Mouse (Mus musculus) midbrain, embryonic 15.5 days (tissue): Measurements from ENCODE around the gene P2ry14. TPM values are rescaled to one million over a fixed set of nuclear protein-coding genes. Genes with fewer than 3 reads are reported as not detected.

Source experiments
- ATAC-seq: fragments of 200-750 bp; cut with Nextera tagmentation; replicated peaks from 2 replicates; pipeline ENCODE4 v1.8.0; 2017; ENCODE audit warnings: moderate TSS enrichment
- H3K27ac ChIP-seq: fragments of 300-500 bp; sonication (generic); 2 replicates; pipeline ENCODE4 v1.5.1; 2015; ENCODE audit warnings: mild to moderate bottlenecking, inconsistent platforms
- H3K27me3 ChIP-seq: fragments of 300-500 bp; sonication (generic); replicated peaks from 2 replicates; pipeline ENCODE4 v1.6.1; 2015; ENCODE audit warnings: inconsistent platforms
- H3K36me3 ChIP-seq: fragments of 300-500 bp; sonication (generic); replicated peaks from 2 replicates; pipeline ENCODE4 v1.6.1; 2015; ENCODE audit warnings: inconsistent platforms
- H3K4me1 ChIP-seq: fragments of 300-500 bp; sonication (generic); 2 replicates; pipeline ENCODE4 v1.6.1; 2015; ENCODE audit warnings: inconsistent platforms
- H3K4me2 ChIP-seq: fragments of 300-500 bp; sonication (generic); 2 replicates; pipeline ENCODE4 v1.6.1; 2015; ENCODE audit warnings: inconsistent platforms, mild to moderate bottlenecking, moderate library complexity
- H3K4me3 ChIP-seq: fragments of 300-500 bp; sonication (generic); 2 replicates; pipeline ENCODE4 v1.5.1; 2015; ENCODE audit warnings: mild to moderate bottlenecking, inconsistent platforms
- H3K9ac ChIP-seq: fragments of 300-500 bp; sonication (generic); 2 replicates; pipeline ENCODE4 v1.6.1; 2015; ENCODE audit warnings: mild to moderate bottlenecking, inconsistent platforms
- H3K9me3 ChIP-seq: fragments of 300-500 bp; sonication (generic); 2 replicates; pipeline ENCODE4 v1.6.1; 2016; ENCODE audit warnings: inconsistent platforms
- WGBS: fragments of 180-500 bp; shearing (Covaris S2); methylation state at CpG from one replicate; pipeline ENCODE4 v1.1.7; 2015; ENCODE audit warnings: mixed read lengths; 5-methylcytosine and 5-hydroxymethylcytosine counted together
- polyA plus RNA-seq: library from polyadenylated mRNA; unstranded; fragments of >200 nt; fragmentation: Nextera tagmentation; extraction: Ambion mirVana; gene quantifications from 2 replicates; pipeline ENCODE4 v1.2.1, GENCODE M21; 2015

The P2ry14 gene
- polyA plus RNA-seq, 1 experiment from 2014 or later = 4.0 TPM

DNA sequence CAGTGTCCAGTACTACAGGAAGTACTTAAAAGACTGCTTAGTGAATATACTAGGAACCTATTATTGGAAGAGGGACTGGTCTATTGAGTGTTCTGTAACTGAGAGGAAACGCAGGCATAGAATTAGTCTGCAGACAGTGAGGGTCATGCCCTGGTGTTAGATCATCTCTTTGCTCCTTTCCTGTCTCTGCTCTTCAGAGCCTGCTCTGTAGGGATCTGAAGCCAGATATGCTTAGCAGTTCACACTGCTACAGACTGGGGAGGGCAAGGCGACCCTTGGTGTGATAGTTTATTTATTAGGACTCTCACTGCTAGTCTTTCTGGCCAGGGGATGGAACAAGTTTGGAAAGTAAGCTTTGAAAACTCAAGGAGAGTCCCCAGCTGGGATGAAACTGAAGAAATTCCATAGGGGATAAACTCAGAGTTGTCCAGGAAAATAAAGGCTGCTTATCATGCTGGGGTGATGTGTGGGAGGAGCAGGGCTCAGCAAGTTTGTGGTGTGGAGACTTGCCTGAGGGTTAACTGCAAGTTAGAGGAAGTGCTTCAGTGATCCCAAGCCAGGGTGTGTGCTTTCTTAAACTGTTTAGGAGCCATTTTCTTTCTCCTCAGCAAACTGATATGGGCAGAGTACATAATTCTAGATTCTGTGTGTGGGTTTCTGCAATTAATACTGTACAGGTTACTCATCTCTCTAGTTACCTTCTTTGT lies 16.7 kb upstream of the P2ry14 start:
- H3K36me3 ChIP-seq = no peaks in the 10 kb centered on the region
- no peak overlapping the region for H3K4me3 ChIP-seq
- ATAC-seq = no peak
- H3K4me2 ChIP-seq = no peak overlapping the region
- H3K4me1 ChIP-seq = no peaks in the 10 kb centered on the region
- no peaks in the 10 kb centered on the region for H3K27me3 ChIP-seq
- H3K27ac ChIP-seq = no peak overlapping the region
- H3K9ac ChIP-seq = no peak overlapping the region
- no peaks in the 10 kb centered on the region for H3K9me3 ChIP-seq
- 60% methylated on average over 2 of the region's 2 CpGs for WGBS

GRCm38 (mm10) chr3:59169215-59169614 lies 15.8 kb upstream of the P2ry14 start:
- Histone ChIP-seq H3K4me3 (no peak overlapping the region), H3K4me1 (no peaks in the 10 kb centered on the region), H3K36me3 (no peaks in the 10 kb centered on the region), H3K27me3 (no peaks in the 10 kb centered on the region), H3K27ac (no peak overlapping the region), H3K9ac (no peak overlapping the region), H3K9me3 (no peaks in the 10 kb centered on the region), H3K4me2 (no peak overlapping the region)
- ATAC-seq = no peak
- 90% methylated on average over 4 of the region's 4 CpGs for WGBS

GRCm38 (mm10) chr3:59168476-59168875 lies 15.1 kb upstream of the P2ry14 start:
- no peak for ATAC-seq

DNA sequence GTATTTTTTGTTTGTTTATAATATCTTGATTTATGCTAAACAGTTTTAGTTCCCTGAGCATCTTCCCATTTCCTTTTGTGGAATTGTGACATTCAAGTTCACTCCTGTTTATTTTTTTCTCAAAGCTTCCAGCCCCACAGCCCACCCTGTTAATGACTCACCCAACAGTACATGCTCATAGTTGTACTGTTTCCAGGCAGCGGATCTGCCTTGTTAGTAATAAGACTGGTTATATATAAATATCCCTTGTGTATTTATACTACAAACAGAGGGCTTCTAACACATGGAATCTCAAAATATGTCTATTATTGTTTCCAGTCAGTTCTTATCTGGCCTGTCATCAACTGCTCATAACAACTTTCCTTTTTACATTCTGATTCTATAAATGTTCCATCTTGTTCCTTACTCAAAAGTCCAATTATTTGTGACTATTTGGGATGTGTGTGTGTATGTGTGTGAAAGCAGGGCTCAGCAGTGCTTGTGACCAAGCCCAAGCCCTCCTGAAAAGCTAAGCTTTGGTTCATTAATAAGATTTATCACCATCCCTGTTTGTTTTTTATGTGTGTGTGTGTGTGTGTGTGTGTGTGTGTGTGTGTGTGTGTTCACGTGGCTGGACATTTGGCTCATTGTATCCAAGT lies 14.1 kb upstream of the P2ry14 start:
- ATAC-seq = no peak
- Histone ChIP-seq H3K4me3 (no peak overlapping the region), H3K27ac (no peak overlapping the region), H3K9ac (no peak overlapping the region), H3K36me3 (no peaks in the 10 kb centered on the region), H3K27me3 (no peaks in the 10 kb centered on the region), H3K9me3 (no peaks in the 10 kb centered on the region), H3K4me1 (no peaks in the 10 kb centered on the region), H3K4me2 (no peak overlapping the region)
- 87% methylated on average over 2 of the region's 2 CpGs for WGBS

More at GRCm38 (mm10) chr3:59168476-59168875, 15.1 kb upstream of the P2ry14 start:
- Histone ChIP-seq H3K4me2 (no peak overlapping the region), H3K27me3 (no peaks in the 10 kb centered on the region), H3K9ac (no peak overlapping the region), H3K4me1 (no peaks in the 10 kb centered on the region), H3K36me3 (no peaks in the 10 kb centered on the region), H3K9me3 (no peaks in the 10 kb centered on the region), H3K4me3 (no peak overlapping the region), H3K27ac (no peak overlapping the region)
- 92% methylated on average over 6 of the region's 6 CpGs for WGBS

DNA sequence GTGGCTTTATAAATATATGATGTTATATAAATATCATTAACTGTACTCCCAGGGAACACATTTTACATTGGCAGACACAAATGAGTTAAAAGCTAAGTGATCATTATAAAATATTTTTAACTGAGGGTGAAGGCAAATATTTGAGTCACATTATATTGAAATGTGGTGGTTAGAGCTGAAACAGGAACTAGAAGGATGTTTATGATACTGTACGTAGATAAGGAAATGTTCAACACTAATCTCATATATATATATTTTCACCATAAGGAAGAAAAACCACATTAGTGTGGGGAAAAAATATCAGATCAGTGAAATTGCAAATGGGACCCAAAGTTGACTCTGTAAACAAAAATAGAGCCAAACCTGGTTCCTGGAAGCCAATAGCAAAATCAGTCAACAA lies 7.0 kb upstream of the P2ry14 start:
- H3K4me1 ChIP-seq = no peaks in the 10 kb centered on the region
- ATAC-seq = no peak
- 96% methylated on average over 1 of the region's 1 CpGs for WGBS
- no peaks in the 10 kb centered on the region for H3K27me3 ChIP-seq
- H3K36me3 ChIP-seq = no peaks in the 10 kb centered on the region
- H3K4me2 ChIP-seq = no peak overlapping the region
- H3K9ac ChIP-seq = no peak overlapping the region
- H3K4me3 ChIP-seq = no peak overlapping the region
- H3K9me3 ChIP-seq = no peaks in the 10 kb centered on the region
- no peak overlapping the region for H3K27ac ChIP-seq

DNA sequence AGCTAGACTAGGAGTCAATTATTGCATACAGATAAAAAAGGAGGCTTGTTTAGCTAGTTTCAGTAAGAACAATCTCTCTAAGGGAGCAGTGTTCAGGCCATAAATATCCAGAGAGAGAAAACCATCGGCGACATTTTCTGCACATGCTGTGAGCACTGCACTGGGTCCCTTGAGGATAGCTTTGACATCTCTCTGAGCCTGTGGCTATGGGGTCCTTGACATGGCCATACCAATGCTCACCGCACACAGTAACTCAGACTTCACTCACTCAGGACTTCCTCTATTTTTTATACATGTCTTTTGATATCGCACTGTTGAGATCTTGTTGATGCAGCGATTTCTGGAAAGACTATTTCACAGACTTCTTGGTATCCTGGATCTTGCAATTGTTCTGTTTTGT lies 3.6 kb upstream of the P2ry14 start:
- ATAC-seq = no peak
- H3K4me3 ChIP-seq = no peak overlapping the region
- 92% methylated on average over 5 of the region's 5 CpGs for WGBS

GRCm38 (mm10) chr3:59155404-59155803 lies 2.0 kb upstream of the P2ry14 start:
- WGBS = 91% methylated on average over 6 of the region's 6 CpGs
- no peaks in the 10 kb centered on the region for H3K9me3 ChIP-seq
- H3K4me3 ChIP-seq = no peak overlapping the region
- no peaks in the 10 kb centered on the region for H3K4me1 ChIP-seq
- no peak overlapping the region for H3K9ac ChIP-seq
- no peak overlapping the region for H3K4me2 ChIP-seq
- no peaks in the 10 kb centered on the region for H3K27me3 ChIP-seq
- H3K36me3 ChIP-seq = no peaks in the 10 kb centered on the region
- no peak overlapping the region for H3K27ac ChIP-seq
- no peak for ATAC-seq

More for the DNA sequence above, 3.6 kb upstream of the P2ry14 start:
- no peak overlapping the region for H3K4me2 ChIP-seq
- H3K9ac ChIP-seq = no peak overlapping the region
- no peaks in the 10 kb centered on the region for H3K27me3 ChIP-seq
- no peaks in the 10 kb centered on the region for H3K9me3 ChIP-seq
- H3K4me1 ChIP-seq = no peaks in the 10 kb centered on the region
- no peak overlapping the region for H3K27ac ChIP-seq
- no peaks in the 10 kb centered on the region for H3K36me3 ChIP-seq

DNA sequence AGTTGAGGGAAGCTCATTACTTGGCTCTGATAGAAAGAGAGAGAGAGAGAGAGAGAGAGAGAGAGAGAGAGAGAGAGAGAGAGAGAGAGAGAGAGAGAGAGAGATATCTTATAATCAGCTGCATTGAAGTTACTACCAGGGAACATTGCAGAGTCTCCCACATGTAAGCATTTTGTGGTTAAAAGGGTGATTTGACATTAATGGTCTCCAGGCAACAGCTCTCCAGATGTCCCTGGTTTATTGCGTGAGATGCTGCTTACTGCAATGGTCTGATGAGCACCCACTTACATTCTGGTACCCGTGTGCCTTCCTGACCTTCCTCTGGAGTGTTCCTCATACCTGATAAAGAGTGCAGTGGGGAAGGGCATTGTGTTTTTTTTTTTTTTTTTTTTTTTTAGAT lies 1.5 kb upstream of the P2ry14 start:
- Histone ChIP-seq H3K4me1 (no peaks in the 10 kb centered on the region), H3K4me3 (no peak overlapping the region), H3K4me2 (no peak overlapping the region), H3K9me3 (no peaks in the 10 kb centered on the region), H3K9ac (no peak overlapping the region), H3K27me3 (no peaks in the 10 kb centered on the region), H3K27ac (no peak overlapping the region), H3K36me3 (no peaks in the 10 kb centered on the region)
- WGBS = 91% methylated on average over 2 of the region's 2 CpGs
- ATAC-seq = no peak

DNA sequence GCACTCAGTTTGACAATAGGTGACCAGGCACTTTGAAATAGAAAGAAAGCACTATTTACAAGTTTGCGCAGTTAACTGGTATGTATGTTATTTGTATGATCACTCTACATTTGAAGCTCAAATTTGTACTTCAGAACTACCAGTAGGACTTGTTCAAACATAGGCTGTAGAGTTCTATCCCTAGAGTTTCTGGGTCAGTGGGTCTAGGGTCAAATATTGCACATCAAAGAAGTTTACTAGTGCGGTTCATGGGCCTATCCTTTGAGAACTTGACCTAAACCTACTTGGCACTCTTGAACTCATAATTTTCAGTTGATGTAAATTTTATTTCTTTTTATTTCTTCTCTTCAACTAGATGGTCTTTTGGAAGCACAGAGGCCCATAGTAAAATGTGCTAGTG lies 2.8 kb downstream of the P2ry14 start:
- no peak overlapping the region for H3K9ac ChIP-seq
- WGBS = 97% methylated on average over 2 of the region's 2 CpGs
- H3K4me2 ChIP-seq = no peak overlapping the region
- no peak for ATAC-seq
- no peak overlapping the region for H3K4me3 ChIP-seq
- no peaks in the 10 kb centered on the region for H3K4me1 ChIP-seq
- no peak overlapping the region for H3K27ac ChIP-seq
- no peaks in the 10 kb centered on the region for H3K9me3 ChIP-seq
- H3K27me3 ChIP-seq = no peaks in the 10 kb centered on the region
- no peaks in the 10 kb centered on the region for H3K36me3 ChIP-seq

DNA sequence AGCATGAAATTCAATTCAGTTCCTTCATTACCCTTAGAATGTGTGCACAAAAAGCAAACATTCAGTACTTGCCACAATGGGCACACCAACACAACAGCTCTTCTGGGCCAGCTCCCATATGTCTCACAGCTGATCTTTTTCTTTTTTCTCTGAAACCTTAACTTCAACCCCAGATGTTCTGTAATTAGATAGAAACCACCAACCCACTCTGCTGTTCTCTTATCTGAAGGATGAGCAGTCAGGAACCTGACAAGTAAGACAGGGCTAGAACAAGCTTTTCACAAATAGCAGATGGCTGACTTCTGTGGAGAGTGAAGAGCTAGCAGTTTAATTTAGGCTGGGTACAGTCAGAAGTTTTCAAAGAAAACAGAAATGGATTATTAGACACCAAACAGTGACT lies 3.8 kb downstream of the P2ry14 start:
- Histone ChIP-seq H3K9me3 (no peaks in the 10 kb centered on the region), H3K27ac (no peak overlapping the region), H3K27me3 (no peaks in the 10 kb centered on the region), H3K9ac (no peak overlapping the region), H3K4me2 (no peak overlapping the region), H3K4me1 (no peaks in the 10 kb centered on the region), H3K36me3 (no peaks in the 10 kb centered on the region), H3K4me3 (no peak overlapping the region)
- ATAC-seq = no peak

- no peak overlapping the region for H3K4me2 ChIP-seq
- H3K9ac ChIP-seq = no peak overlapping the region
- no peak overlapping the region for H3K4me3 ChIP-seq
- H3K36me3 ChIP-seq = no peaks in the 10 kb centered on the region
- no peak overlapping the region for H3K27ac ChIP-seq
- H3K9me3 ChIP-seq = no peaks in the 10 kb centered on the region
- ATAC-seq = no peak
- no peaks in the 10 kb centered on the region for H3K27me3 ChIP-seq
- H3K4me1 ChIP-seq = no peaks in the 10 kb centered on the region
- 80% methylated on average over 5 of the region's 5 CpGs for WGBS
Measured at GRCm38 (mm10) chr3:59145194-59145593, 8.2 kb downstream of the P2ry14 start.

- no peak overlapping the region for H3K27ac ChIP-seq
- no peak overlapping the region for H3K4me2 ChIP-seq
- no peaks in the 10 kb centered on the region for H3K4me1 ChIP-seq
- H3K36me3 ChIP-seq = no peaks in the 10 kb centered on the region
- 72% methylated on average over 8 of the region's 8 CpGs for WGBS
- H3K27me3 ChIP-seq = no peaks in the 10 kb centered on the region
- no peak for ATAC-seq
- H3K4me3 ChIP-seq = no peak overlapping the region
- H3K9me3 ChIP-seq = no peaks in the 10 kb centered on the region
- no peak overlapping the region for H3K9ac ChIP-seq
Measured at GRCm38 (mm10) chr3:59141507-59142305, 11.7 kb downstream of the P2ry14 start.
